Mouse (Mus musculus) fat pad, adult 2 months (tissue): Measurements from ENCODE around the gene Stag3.

Source experiments
- DNase-seq: peaks from one replicate; pipeline ENCODE4 v3.0.0-alpha.2; 2011; ENCODE audit warnings: low read depth, low spot score; ENCODE audit errors: extremely low read depth

Stag3 gene

GRCm38 (mm10) chr5:138267114-138267513 lies 12.9 kb upstream of the Stag3 start:
- no peak for DNase-seq

GRCm38 (mm10) chr5:138268980-138269379 lies 11.1 kb upstream of the Stag3 start:
- no peak for DNase-seq

- no peak for DNase-seq
These were observed 8.8 kb upstream of the Stag3 start for GRCm38 (mm10) chr5:138271232-138271631.

GRCm38 (mm10) chr5:138272409-138272923 lies 7.6 kb upstream of the Stag3 start, which contains the start of gene Gal3st4:
Gene Gal3st4, minus strand, starts transcription at chr5:138272840.
- no peak for DNase-seq

- no peak for DNase-seq
These were observed 5.9 kb upstream of the Stag3 start for GRCm38 (mm10) chr5:138274186-138274585.

GRCm38 (mm10) chr5:138275216-138276050 lies 4.6 kb upstream of the Stag3 start:
- DNase-seq = no peak

GRCm38 (mm10) chr5:138277994-138278393 lies 2.0 kb upstream of the Stag3 start:
- DNase-seq = no peak

- DNase-seq = no peak
These were observed 357 bp downstream of the Stag3 start for GRCm38 (mm10) chr5:138280425-138280768.

GRCm38 (mm10) chr5:138280829-138281228 lies 789 bp downstream of the Stag3 start:
- DNase-seq = no peak

GRCm38 (mm10) chr5:138281798-138282197 lies 1.8 kb downstream of the Stag3 start:
- no peak for DNase-seq

- DNase-seq = no peak
These were observed 3.5 kb downstream of the Stag3 start for GRCm38 (mm10) chr5:138283540-138283939.

GRCm38 (mm10) chr5:138287861-138288260 lies 7.8 kb downstream of the Stag3 start:
- DNase-seq = no peak

GRCm38 (mm10) chr5:138291638-138292037 lies 11.6 kb downstream of the Stag3 start:
- no peak for DNase-seq

- no peak for DNase-seq
These were observed 14.1 kb downstream of the Stag3 start for GRCm38 (mm10) chr5:138294158-138294557.

GRCm38 (mm10) chr5:138299613-138300012 lies 19.6 kb downstream of the Stag3 start:
- DNase-seq = no peak

GRCm38 (mm10) chr5:138312795-138313194 lies 32.8 kb downstream of the Stag3 start:
- DNase-seq = no peak

- no peak for DNase-seq
These were observed 61.6 kb downstream of the Stag3 start, which contains the start of gene Pvrig for GRCm38 (mm10) chr5:138341661-138342060. Gene Pvrig, plus strand, starts transcription at chr5:138341961.

- DNase-seq = no peak
These were observed 63.2 kb downstream of the Stag3 start for GRCm38 (mm10) chr5:138343216-138343615.
